Mouse (Mus musculus): ENCODE measurements around the gene Crybb2.
A peak's percentile ranks its signal among the peaks of the same experiment; 100 is the strongest.

Gene Crybb2

GRCm38 (mm10) chr5:113070017-113070416 is at the start of gene Crybb2:
Gene Crybb2, minus strand, starts transcription at chr5:113070117.
- no peak for DNase-seq (ENCODE audit: low read depth, low spot score)

DNA sequence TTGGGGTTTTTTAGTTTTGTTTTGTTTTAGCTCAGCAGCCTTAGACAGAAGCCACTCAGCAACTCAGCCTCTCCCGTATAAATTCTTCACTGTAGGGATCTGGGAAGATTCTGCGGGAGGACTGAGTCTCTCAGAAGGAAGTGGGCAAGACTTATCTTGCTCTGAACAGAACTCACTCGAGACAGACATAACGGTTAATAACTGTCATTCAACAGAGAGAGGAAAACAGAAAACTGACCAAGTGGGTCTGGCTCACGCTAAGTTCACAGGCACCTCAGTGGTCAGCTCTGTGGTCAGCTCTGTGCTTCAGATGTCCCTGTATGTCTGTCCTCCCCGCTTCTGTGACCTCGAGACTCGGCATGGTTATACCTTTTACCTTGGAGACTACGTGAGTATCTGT is 49.4 kb upstream of the Crybb2 start:
- DNase-seq (ENCODE audit: low read depth, low spot score), result no peak

DNA sequence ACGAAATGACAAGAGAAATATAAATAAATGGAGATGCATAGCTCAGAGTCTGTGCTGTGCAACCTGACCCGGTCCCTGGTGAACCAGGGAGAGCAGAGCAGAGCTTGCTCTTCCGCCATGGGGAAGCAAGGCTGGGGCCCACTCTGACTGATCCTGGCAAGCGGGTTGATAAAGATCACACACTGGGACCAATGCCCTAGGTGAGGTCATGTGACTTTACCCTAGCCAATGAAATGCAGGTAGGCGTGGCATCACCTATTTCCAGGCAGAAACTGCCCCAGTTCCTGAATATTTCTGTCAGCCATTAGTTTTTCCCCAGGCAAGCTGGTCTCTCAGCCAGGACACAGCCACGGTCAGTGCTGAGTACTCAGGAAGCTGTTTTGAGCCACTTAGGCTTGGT is 48.8 kb upstream of the Crybb2 start:
- peak; percentile 69 for DNase-seq (ENCODE audit: low read depth, low spot score)

DNA sequence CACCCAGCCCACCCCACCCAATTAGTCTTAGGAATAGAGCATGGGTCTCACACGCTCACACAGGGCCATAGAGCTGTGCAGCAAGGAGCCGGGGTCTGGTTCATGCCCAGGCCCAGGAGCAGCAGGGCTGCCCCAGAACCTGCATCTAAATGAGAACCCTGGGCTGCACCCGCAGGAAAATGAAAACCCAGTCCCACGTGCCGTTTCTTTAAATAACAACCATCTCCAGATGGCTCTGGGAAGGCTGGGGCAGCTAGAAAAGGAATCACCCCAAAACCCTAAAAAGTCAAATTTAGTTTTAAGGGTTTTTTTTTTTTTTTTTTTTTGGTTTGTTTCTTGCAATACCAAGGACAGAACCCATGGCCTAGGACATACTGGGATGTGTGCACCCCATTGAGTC is 47.4 kb upstream of the Crybb2 start:
- DNase-seq (ENCODE audit: low read depth, low spot score), result no peak

- DNase-seq (ENCODE audit: low read depth, low spot score), result no peak
Observed at GRCm38 (mm10) chr5:113115896-113116295, 46.0 kb upstream of the Crybb2 start.

DNA sequence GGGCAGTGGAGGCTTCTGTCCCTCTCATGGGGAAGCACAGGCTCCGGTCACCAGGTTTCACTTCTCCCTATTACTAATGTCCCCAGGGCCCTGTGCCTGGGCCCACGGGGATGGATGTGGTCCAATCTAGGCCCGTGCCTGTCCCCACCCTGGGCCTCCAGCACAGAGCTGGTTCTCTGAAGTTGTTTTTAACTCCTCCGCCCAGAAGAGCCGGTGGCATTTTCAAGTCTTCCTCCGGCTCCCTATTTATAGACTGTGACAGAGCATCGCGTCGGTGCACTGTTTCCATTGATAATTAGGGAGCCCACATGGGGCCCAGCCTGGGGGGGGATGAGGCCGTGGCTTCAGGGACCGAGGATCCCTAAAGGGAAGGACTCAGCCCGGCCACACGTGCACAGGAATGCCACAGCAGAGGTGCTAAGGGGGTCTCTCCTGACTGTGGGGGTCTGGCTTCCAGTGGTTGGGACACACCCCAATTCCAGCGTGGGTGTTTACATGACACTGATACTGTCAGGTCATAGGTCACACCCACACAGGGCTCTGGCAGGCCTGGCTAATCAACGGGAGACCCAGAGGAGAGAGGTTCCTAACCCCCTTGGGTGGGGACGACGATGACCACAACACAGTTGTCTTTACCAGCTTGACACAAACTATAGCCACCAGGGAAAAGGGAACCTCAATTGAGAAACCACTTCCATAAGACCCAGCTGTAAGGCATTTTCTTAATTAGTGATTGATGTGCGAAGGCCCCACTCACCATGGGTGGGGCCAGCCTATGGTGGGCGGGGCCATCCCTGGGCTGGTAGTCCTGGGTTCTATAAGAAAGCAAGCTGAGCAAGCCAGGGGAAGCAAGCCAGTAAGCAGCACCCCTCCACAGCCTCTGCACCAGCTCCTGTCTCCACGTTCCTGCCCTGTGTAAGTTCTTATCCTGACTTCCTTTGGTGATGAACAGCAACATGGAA is 44.6 kb upstream of the Crybb2 start:
- DNase-seq (ENCODE audit: low read depth, low spot score), result peak; percentile 87

- DNase-seq (ENCODE audit: low read depth, low spot score), result peak; percentile 74
Observed at GRCm38 (mm10) chr5:113113120-113113519, 43.2 kb upstream of the Crybb2 start.

GRCm38 (mm10) chr5:113111336-113111735 is 41.4 kb upstream of the Crybb2 start:
- DNase-seq (ENCODE audit: low read depth, low spot score), result no peak

DNA sequence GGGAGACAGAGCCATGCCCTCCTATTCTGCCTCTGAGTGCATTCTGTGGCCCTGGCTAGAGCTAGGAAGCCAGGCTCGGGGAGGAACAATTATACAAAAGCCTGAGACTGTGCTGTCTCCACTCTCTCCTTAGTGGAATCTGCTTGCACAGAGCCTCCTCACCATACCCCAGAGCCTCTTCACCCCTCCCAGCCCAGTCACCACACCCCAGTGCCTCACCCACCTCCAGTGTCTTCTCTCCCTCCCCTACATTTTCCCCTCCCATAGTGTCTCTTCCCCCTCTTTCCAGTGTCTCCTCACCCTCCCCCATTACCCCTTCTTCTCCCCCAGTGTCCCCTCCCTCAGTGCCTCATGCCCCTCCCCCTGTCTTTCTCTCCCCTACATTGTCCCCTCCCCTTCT is 41.0 kb upstream of the Crybb2 start:
- no peak for DNase-seq (ENCODE audit: low read depth, low spot score)

GRCm38 (mm10) chr5:113109651-113110050 is 39.7 kb upstream of the Crybb2 start:
- peak; percentile 33 for DNase-seq (ENCODE audit: low read depth, low spot score)

DNA sequence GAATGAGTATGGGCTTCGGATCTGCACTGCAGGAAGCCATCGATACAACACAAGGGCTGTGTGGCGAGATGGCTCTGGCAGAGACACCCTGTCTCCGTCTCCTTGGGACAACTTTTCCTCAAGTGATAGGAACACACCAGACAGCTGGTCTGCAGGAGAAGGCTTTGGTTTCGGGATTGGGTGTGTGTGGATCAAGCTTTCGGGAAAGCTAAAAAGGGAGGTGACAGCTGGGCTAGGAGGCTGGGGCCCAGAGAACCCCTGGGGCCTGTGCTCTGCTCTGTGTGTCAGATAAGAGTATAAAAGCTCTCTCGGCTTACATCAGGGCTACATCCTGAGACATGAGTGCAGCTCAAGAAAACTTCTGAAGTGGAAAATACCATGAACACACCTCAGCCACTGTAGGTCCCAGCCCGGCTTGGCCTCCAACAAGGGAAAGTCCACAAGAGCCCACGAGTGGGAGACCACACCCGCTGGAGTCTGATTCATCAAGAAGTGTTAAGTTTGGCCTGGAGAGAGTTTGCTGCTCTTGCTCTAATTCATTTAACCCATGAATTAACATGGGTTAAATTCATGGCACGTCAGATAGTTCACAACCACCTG is 38.3 kb upstream of the Crybb2 start:
- DNase-seq (ENCODE audit: low read depth, low spot score), result peak; percentile 44

GRCm38 (mm10) chr5:113107709-113108108 is 37.8 kb upstream of the Crybb2 start:
- DNase-seq (ENCODE audit: low read depth, low spot score), result no peak

GRCm38 (mm10) chr5:113106594-113106993 is 36.7 kb upstream of the Crybb2 start:
- DNase-seq (ENCODE audit: low read depth, low spot score), result no peak

DNA sequence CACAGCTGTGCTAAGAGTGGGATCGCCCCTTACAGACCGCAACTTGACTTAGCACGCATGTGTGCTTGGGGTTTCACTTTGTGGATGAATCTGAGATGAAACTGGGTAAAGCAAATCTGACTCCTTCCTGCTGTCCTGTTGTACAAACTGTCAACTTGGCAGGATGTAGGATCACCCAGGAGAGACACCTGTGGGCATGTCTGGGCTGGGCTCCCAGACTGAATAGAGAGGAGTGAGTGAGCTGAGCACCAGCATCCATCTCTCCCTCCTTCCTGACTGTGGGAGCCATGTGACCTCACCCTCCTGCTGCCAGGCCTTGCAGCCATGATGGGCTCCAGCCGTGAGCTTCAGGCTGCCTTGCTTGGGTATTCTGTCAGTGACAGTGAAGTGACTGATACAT is 35.6 kb upstream of the Crybb2 start:
- DNase-seq (ENCODE audit: low read depth, low spot score), result peak; percentile 58

DNA sequence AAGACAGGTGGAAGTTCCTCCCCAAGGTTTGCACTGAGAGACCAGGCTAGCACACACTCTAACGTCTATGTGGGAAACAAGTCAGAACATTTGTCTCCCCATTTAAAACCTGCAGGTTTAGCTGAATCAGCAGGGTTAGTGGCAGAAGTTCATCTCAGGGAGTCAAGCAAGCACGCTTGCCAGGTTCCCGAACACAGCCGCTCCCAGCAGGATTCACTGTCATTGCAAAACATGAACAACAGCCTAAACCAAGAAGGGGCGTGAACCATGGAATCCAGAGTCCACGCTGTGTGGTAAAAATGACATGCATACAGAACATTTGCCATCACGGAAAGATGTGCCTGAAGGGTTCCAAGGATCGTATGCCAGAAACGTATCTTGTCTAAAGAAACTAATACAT is 35.1 kb upstream of the Crybb2 start:
- no peak for DNase-seq (ENCODE audit: low read depth, low spot score)

GRCm38 (mm10) chr5:113102455-113102854 is 32.5 kb upstream of the Crybb2 start:
- DNase-seq (ENCODE audit: low read depth, low spot score), result peak; percentile 52

DNA sequence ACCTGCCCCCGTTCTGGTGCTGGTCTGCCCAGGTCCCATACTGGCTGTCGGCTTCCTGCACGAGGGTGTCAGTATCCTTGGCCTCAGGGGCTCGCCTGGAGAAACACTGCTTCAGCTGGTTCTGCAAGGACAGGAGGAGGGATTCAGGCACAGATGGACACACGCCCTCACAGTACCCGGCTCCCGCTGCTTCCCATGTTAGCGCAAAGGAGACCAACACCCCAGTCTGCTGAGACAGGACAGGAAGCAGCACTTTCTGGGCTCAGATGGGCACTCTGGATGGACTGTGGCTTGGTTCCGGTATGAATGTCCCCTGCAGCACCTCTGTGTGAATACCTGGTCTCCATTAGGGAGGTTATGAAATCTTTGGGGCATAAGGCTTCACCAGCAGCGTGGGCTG is 31.5 kb upstream of the Crybb2 start:
- peak; percentile 63 for DNase-seq (ENCODE audit: low read depth, low spot score)

GRCm38 (mm10) chr5:113100422-113100821 is 30.5 kb upstream of the Crybb2 start:
- DNase-seq (ENCODE audit: low read depth, low spot score), result no peak

DNA sequence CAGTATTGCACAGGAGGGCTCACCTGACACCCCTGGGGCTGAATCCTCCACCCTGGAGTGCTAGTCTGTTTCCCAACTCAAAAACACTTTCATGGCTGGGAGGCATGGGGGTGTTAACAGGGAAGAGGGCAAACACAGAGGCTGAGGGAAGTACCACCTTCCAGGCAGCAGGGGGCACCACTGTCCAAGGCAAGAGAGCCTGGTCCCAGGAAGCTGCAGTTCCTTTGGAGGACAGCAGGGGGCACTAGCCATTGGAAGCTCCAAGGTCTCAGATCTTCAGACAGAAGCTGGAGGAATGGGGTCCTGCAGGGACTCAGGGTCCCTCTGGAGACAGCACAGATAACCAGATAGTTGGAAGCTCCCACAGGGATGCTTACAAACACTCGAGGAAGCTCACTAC is 29.6 kb upstream of the Crybb2 start:
- peak; percentile 92 for DNase-seq (ENCODE audit: low read depth, low spot score)

GRCm38 (mm10) chr5:113097551-113097950 is 27.6 kb upstream of the Crybb2 start:
- no peak for DNase-seq (ENCODE audit: low read depth, low spot score)

GRCm38 (mm10) chr5:113095456-113095855 is 25.5 kb upstream of the Crybb2 start:
- no peak for DNase-seq (ENCODE audit: low read depth, low spot score)

- no peak for DNase-seq (ENCODE audit: low read depth, low spot score)
Observed at GRCm38 (mm10) chr5:113092406-113092805, 22.5 kb upstream of the Crybb2 start.

DNA sequence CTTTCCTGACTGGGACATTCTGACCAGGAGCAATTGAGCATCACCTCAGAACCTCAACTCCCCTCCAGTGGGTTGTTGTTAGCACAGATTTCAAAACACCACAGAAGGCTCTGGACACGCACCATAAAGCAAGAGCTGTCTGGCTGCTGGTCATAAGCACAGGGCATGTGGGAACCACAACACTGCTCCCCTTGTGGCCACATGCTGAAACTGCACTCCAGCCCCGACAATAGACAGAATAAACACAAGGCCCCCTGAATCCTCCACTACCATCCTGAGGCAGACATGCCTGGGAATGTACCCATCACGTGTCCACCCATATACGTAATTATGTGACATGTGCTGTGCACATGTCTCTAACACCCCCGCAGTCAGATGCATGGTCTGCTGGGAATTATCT is 21.2 kb upstream of the Crybb2 start:
- peak; percentile 64 for DNase-seq (ENCODE audit: low read depth, low spot score)

Measured in brain, adult 2 months (tissue).